8 mouse cellular contexts compared by ENCODE assay signal in genomic region chrX:53161115-53161514, GRCm38 (mm10).
A peak's percentile ranks its signal among the peaks of the same experiment; 100 is the strongest.
DNase-seq lines count a peak whose midpoint lies in the region; ATAC-seq and TF ChIP-seq lines count a peak whose summit lies in the region.

No protein-coding gene starts in this region.

- H3K27ac ChIP-seq in hindbrain, embryonic 10.5 days = no peak overlapping the region
- no peak overlapping the region for H3K27ac ChIP-seq in hindbrain, embryonic 12.5 days
- no peak overlapping the region for H3K27ac ChIP-seq in forebrain, postnatal 0 days (ENCODE audit: low read depth, low read length)
- H3K27ac ChIP-seq in layer of hippocampus, adult 2 months = no peak overlapping the region

- ATAC-seq in hindbrain, embryonic 12.5 days (ENCODE audit: low FRiP score) = no peak
- ATAC-seq in forebrain, postnatal 0 days = no peak

- intact Hi-C loops in heart, postnatal 36 days (cut with DNase I) = no loop called here

- H3K36me3 ChIP-seq in hindbrain, embryonic 10.5 days = no peaks in the 10 kb centered on the region
- no peaks in the 10 kb centered on the region for H3K36me3 ChIP-seq in hindbrain, embryonic 12.5 days
- no peaks in the 10 kb centered on the region for H3K36me3 ChIP-seq in forebrain, postnatal 0 days (ENCODE audit: insufficient read depth)

- no peak for TF ChIP-seq CTCF in forebrain, postnatal 0 days (IDR thresholded peaks at IDR 0.05; ENCODE audit: low read depth)
- no peak for TF ChIP-seq CTCF in layer of hippocampus, adult 2 months (conservative IDR thresholded peaks at IDR 0.05)

- no peak overlapping the region for H3K4me3 ChIP-seq in hindbrain, embryonic 10.5 days
- H3K4me3 ChIP-seq in hindbrain, embryonic 12.5 days = no peak overlapping the region
- no peak overlapping the region for H3K4me3 ChIP-seq in forebrain, postnatal 0 days (ENCODE audit: low read depth, low read length)
- H3K4me3 ChIP-seq in layer of hippocampus, adult 2 months = no peak overlapping the region

- H3K9me3 ChIP-seq in hindbrain, embryonic 10.5 days = no peaks in the 10 kb centered on the region
- no peaks in the 10 kb centered on the region for H3K9me3 ChIP-seq in hindbrain, embryonic 12.5 days (replicated peaks)
- H3K9me3 ChIP-seq in forebrain, postnatal 0 days (ENCODE audit: low read length) = no peaks in the 10 kb centered on the region

- 74% methylated on average over 5 of the region's 5 CpGs for WGBS in hindbrain, embryonic 10.5 days
- 57% methylated on average over 5 of the region's 5 CpGs for WGBS in hindbrain, embryonic 12.5 days
- WGBS in forebrain, postnatal 0 days = 71% methylated on average over 5 of the region's 5 CpGs

- H3K9ac ChIP-seq in hindbrain, embryonic 12.5 days = no peak overlapping the region
- no peak overlapping the region for H3K9ac ChIP-seq in forebrain, postnatal 0 days

- peaks cover 4% of the 10 kb centered on the region; the same call in 1 of the 2 replicates for H3K27me3 ChIP-seq in hindbrain, embryonic 10.5 days (ENCODE audit: insufficient read depth, poor library complexity, severe bottlenecking)
- 0 out of 2 replicates have a peak, but pooled peaks cover 3% of the 10 kb centered on the region for H3K27me3 ChIP-seq in hindbrain, embryonic 12.5 days
- H3K27me3 ChIP-seq in forebrain, postnatal 0 days (ENCODE audit: insufficient read depth, low read length) = no peaks in the 10 kb centered on the region

- peak; percentile 3 for DNase-seq in hindbrain, embryonic 10.5 days (ENCODE audit: low spot score)
- DNase-seq in adrenal gland, postnatal 25 days = peak; percentile 56
- peak; percentile 7 to 9 for DNase-seq in heart, postnatal 36 days
- DNase-seq in lung, postnatal 36 days = peak; percentile 73
- no peak for DNase-seq in forebrain, postnatal 0 days
- no peak for DNase-seq in right cerebral cortex, postnatal 36 days (ENCODE audit: low spot score in 2 of 2)
- DNase-seq in layer of hippocampus, adult 2 months (ENCODE audit: low spot score in 2 of 2) = no peak

- H3K4me1 ChIP-seq in hindbrain, embryonic 10.5 days (replicated peaks) = peaks cover 11% of the 10 kb centered on the region; the same call in 1 of the 2 replicates
- H3K4me1 ChIP-seq in hindbrain, embryonic 12.5 days = no peaks in the 10 kb centered on the region
- no peaks in the 10 kb centered on the region for H3K4me1 ChIP-seq in forebrain, postnatal 0 days (ENCODE audit: insufficient read depth)

- H3K4me2 ChIP-seq in hindbrain, embryonic 12.5 days (replicated peaks) = no peak overlapping the region
- H3K4me2 ChIP-seq in forebrain, postnatal 0 days (ENCODE audit: low read depth) = no peak overlapping the region

Comparison
In these comparisons a context has a peak if more than half of its experiments do, and no peak if none do; other contexts are left out.
1. DNase-seq: peak in hindbrain, embryonic 10.5 days (single experiment), adrenal gland, postnatal 25 days (single experiment), heart, postnatal 36 days (2 of 2) and lung, postnatal 36 days (single experiment); none in forebrain, postnatal 0 days (single experiment), right cerebral cortex, postnatal 36 days (0 of 2) and layer of hippocampus, adult 2 months (0 of 2).